Mouse (Mus musculus) G1E (cell line): ENCODE measurements around the gene Gm5868. TPM values are rescaled to one million over a fixed set of nuclear protein-coding genes. Genes with fewer than 3 reads are reported as not detected.

Source experiments
- ATAC-seq: 2 replicates; pipeline ENCODE4 v1.8.0; 2016; ENCODE audit warnings: mild to moderate bottlenecking; ENCODE audit not compliant: insufficient number of reproducible peaks, poor library complexity, low FRiP score, severe bottlenecking; ENCODE audit errors: extremely low read depth
- DNase-seq: peaks from one replicate; pipeline ENCODE4 v3.0.0; 2012; ENCODE audit warnings: low spot score
- H3K27me3 ChIP-seq: 2 replicates; pipeline ENCODE4 v1.6.1; 2012; ENCODE audit warnings: mild to moderate bottlenecking, low read length, inconsistent platforms; ENCODE audit not compliant: insufficient read depth
- H3K36me3 ChIP-seq: replicated peaks from 2 replicates; pipeline ENCODE3; 2012; ENCODE audit warnings: mild to moderate bottlenecking, inconsistent platforms
- H3K4me1 ChIP-seq: 2 replicates; pipeline ENCODE4 v1.6.1; 2012; ENCODE audit warnings: low read depth, low read length, inconsistent platforms, mixed read lengths; ENCODE audit not compliant: insufficient read depth
- H3K4me3 ChIP-seq: 2 replicates; pipeline ENCODE4 v1.5.1; 2012; ENCODE audit warnings: low read depth, mild to moderate bottlenecking, inconsistent platforms, low read length, moderate library complexity, mixed read lengths
- H3K9me3 ChIP-seq: replicated peaks from 2 replicates; pipeline ENCODE4 v1.6.1; 2012; ENCODE audit warnings: inconsistent platforms
- CTCF ChIP-seq: IDR thresholded peaks from 2 replicates; pipeline ENCODE4 v1.5.1; 2012; ENCODE audit warnings: low read depth, low read length, inconsistent platforms, mixed read lengths
- GATA1 ChIP-seq: IDR thresholded peaks from 2 replicates; pipeline ENCODE4 v1.6.1; 2012; ENCODE audit warnings: borderline replicate concordance, low read length, inconsistent platforms, mixed read lengths
- GATA2 ChIP-seq: IDR thresholded peaks from 2 replicates; pipeline ENCODE4 v1.6.1; 2012; ENCODE audit warnings: low read depth, low read length, inconsistent platforms, borderline replicate concordance
- POLR2AphosphoS5 ChIP-seq: IDR thresholded peaks from 2 replicates; pipeline ENCODE4 v1.6.1; 2012; ENCODE audit warnings: low read depth, low read length, inconsistent platforms; ENCODE audit not compliant: insufficient replicate concordance
- TAL1 ChIP-seq: conservative IDR thresholded peaks from 2 replicates; pipeline ENCODE4 v1.6.1; 2012; ENCODE audit warnings: low read depth, low read length, inconsistent platforms, mixed read lengths
- polyA plus RNA-seq: library from polyadenylated mRNA; stranded (reverse); fragments of >175 nt; gene quantifications from 2 replicates; pipeline ENCODE4 v1.2.3, GENCODE M21; 2012
- total RNA-seq, 2 experiments: library from RNA; stranded (forward) in 1 of 2; stranded (reverse) in 1 of 2; fragments of 200-1000 nt in 1 of 2; fragments of >200 nt in 1 of 2; fragmentation: Nextera tagmentation in 1 of 2; gene quantifications; 2 replicates each; pipeline ENCODE4 v1.2.3; 2014 to 2017

The Gm5868 gene
- not detected in 2 replicates for total RNA-seq (2014; fragmentation: Nextera tagmentation)
- total RNA-seq (2017): 0.16 and 0.29 TPM in 2 replicates
- polyA plus RNA-seq: not detected in 2 replicates

DNA sequence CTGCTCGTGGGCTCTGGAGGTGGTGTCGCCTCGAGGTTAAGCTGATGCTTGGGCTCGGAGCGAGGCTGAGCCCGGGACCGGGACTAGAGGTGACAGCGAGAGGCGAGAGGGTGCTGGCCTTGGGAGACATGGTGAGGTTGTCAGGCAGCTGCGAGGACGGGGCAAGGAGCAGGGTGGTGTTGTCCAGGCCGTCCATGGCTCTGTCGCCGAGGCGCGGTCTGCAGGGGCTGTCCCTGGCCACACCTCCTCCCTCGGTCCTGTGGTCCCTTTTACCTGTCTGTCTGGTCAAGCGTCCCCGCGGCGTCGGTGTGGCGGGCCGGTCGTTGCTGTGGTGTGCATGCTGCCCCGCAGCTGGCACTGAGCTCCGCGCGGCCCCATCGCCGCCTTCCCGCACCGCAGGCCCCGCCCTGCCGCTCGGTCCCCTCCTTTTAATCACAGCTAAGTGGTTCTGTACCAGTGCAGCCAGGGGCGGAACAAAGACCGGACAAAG is at the start of gene Gm5868:
Gene Gm5868, minus strand, starts transcription at position 360 of the 490 bp plus-strand sequence.
- DNase-seq (no peak), ATAC-seq (no peak)
- H3K4me1 ChIP-seq: no peaks in the 10 kb centered on the region
- no peak for TF ChIP-seq CTCF
- no peak for TF ChIP-seq GATA2
- no peak for TF ChIP-seq GATA1
- TF ChIP-seq TAL1: no peak
- no peak for TF ChIP-seq POLR2AphosphoS5
- no peak within 1 kb of the TSS for H3K4me3 ChIP-seq
- no peaks in the 10 kb centered on the region for H3K9me3 ChIP-seq
- peaks cover 7% of the 10 kb centered on the region; the same call in 1 of the 2 replicates for H3K27me3 ChIP-seq
- H3K36me3 ChIP-seq: no peaks in the 10 kb centered on the region

- no peak for DNase-seq
- Histone ChIP-seq H3K4me1 (peaks cover 4% of the 10 kb centered on the region; the same call in 1 of the 2 replicates), H3K9me3 (no peaks in the 10 kb centered on the region), H3K27me3 (peaks cover 8% of the 10 kb centered on the region; the same call in 1 of the 2 replicates), H3K4me3 (no peak overlapping the region), H3K36me3 (no peaks in the 10 kb centered on the region)
- TF ChIP-seq GATA1 (no peak), GATA2 (no peak), CTCF (no peak), TAL1 (no peak), POLR2AphosphoS5 (no peak)
- ATAC-seq: no peak
These were observed 49.2 kb upstream of the Gm5868 start for GRCm38 (mm10) chr5:72636576-72636975.

DNA sequence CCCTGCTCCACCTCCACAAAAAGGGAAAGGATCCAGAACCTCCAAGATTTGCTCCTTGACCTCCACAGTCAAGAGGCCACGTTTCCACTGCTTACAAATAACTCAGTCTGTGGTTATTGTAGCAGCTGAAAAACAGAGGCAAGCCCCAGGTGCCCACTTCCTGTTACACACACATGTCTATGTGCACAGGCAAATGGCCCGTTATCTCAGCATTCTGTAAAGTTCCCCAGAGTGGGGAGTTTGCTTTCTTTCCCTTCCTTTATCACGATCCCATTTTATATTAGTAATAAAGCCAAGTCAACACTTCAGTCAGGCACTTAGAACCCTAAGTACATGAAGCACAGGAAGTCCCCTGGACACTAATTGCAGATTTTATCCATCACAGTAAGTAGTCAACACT is 48.8 kb upstream of the Gm5868 start:
- H3K4me1 ChIP-seq: peaks cover 4% of the 10 kb centered on the region; the same call in 1 of the 2 replicates
- no peak overlapping the region for H3K4me3 ChIP-seq
- TF ChIP-seq POLR2AphosphoS5 (no peak), GATA2 (no peak), CTCF (no peak), TAL1 (no peak), GATA1 (no peak)
- no peaks in the 10 kb centered on the region for H3K9me3 ChIP-seq
- no peaks in the 10 kb centered on the region for H3K36me3 ChIP-seq
- DNase-seq (no peak), ATAC-seq (no peak)
- H3K27me3 ChIP-seq: peaks cover 8% of the 10 kb centered on the region; the same call in 1 of the 2 replicates

DNA sequence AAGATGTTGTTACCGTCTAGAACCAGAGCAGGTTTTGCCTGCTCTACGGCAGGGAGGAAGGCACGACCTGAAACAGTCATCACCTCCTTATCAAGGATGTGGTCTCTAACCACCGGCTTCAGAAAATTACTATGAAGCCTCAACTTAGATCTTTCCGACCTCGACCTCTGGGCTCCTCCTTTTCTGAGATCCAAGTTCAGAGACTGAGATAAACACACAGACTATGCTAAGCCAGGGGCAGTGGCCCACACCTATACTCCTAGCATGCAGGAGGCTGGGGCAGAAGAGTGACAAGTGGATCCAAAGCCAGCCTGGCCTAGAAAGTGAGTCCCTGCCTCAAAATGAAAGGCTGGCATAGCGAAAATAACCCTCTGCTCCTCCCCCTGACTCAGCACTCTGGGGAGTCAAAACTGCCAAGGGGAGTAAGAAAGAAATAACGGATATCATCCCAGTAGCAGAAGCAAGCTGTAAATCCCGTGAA is 47.5 kb upstream of the Gm5868 start:
- Histone ChIP-seq H3K4me3 (no peak overlapping the region), H3K36me3 (no peaks in the 10 kb centered on the region), H3K9me3 (no peaks in the 10 kb centered on the region), H3K27me3 (peaks cover 8% of the 10 kb centered on the region; the same call in 1 of the 2 replicates), H3K4me1 (peaks cover 4% of the 10 kb centered on the region; the same call in 1 of the 2 replicates)
- no peak for TF ChIP-seq TAL1
- ATAC-seq (no peak), DNase-seq (no peak)

DNA sequence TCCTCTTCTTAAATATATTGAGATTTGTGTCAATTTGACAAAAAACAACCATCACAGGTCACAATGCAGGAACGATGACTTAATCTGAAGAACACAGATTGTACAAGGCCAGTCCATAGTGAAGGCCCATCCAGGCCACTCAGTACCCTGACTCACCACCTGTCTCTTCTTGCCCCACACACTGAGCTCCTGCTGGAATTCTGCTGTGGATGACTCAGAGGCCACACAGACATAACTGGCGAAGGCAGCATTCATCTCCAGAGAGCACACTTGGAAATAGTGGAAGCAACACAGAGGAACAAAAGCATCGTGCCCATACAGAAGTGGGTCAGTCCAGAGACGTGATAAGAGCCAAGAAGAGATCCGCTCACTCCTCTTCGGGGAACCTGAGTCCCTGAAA is 42.7 kb upstream of the Gm5868 start:
- peaks cover 3% of the 10 kb centered on the region; the same call in 1 of the 2 replicates for H3K4me1 ChIP-seq
- no peak overlapping the region for H3K4me3 ChIP-seq
- no peaks in the 10 kb centered on the region for H3K9me3 ChIP-seq
- DNase-seq (no peak), ATAC-seq (no peak)
- TF ChIP-seq TAL1 (no peak), POLR2AphosphoS5 (no peak), GATA2 (no peak), CTCF (no peak), GATA1 (no peak)
- H3K27me3 ChIP-seq: peaks cover 6% of the 10 kb centered on the region; the same call in 1 of the 2 replicates
- no peaks in the 10 kb centered on the region for H3K36me3 ChIP-seq

DNA sequence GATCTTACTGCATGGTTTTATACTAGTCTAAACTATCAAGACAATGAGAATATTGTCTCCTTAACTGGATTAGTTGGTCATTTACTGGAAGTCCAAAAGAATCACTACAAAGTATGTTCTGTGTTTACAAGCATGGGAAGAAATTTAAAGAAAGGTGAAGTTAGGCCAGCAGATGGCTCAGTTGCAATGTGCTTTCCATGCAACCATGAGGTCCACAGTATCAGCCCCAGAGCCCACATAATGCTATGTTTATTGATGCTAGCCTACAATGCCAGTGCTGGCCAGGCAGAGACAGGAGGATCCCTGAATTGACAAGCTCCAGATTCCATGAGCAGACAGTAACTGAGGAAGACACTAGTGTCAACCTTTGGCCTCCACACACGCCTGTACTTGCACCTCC is 33.7 kb upstream of the Gm5868 start:
- no peak for TF ChIP-seq TAL1
- TF ChIP-seq GATA1: no peak
- TF ChIP-seq CTCF: no peak
- no peak for TF ChIP-seq POLR2AphosphoS5
- TF ChIP-seq GATA2: no peak
- no peak for ATAC-seq
- DNase-seq: no peak

More for the DNA sequence above, 33.7 kb upstream of the Gm5868 start:
- H3K4me1 ChIP-seq: no peaks in the 10 kb centered on the region
- peaks cover 3% of the 10 kb centered on the region; the same call in 1 of the 2 replicates for H3K27me3 ChIP-seq
- H3K4me3 ChIP-seq: no peak overlapping the region
- no peaks in the 10 kb centered on the region for H3K36me3 ChIP-seq
- H3K9me3 ChIP-seq: no peaks in the 10 kb centered on the region
